Mouse (Mus musculus): Measurements from ENCODE around the gene Rrp1b. TPM values are rescaled to one million over a fixed set of nuclear protein-coding genes. Genes with fewer than 3 reads are reported as not detected.

Rrp1b gene
- polyA plus RNA-seq, 1 experiment from 2014 or later: 32.3 TPM

DNA sequence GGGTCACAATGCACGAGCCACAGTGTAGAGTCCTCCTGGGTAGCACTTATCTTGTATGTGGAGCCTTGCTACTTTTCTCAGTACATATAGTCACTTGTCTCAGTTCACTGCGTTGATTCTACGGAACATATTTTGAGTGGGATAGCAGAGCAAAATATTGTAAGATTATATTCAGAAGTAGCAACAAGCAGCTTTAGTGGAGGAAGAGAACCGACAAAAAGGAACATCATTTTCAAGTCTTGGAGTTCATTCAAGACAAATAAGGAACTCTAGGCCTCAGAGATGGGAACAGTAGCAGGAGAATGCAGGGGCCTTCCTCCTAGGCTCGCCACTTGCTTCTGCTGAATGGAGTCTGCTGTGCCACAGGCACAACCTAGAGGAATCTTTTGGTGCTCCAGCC lies 10.6 kb downstream of the Rrp1b start:
- ATAC-seq (replicated peaks; ENCODE audit: extremely low read depth, insufficient read depth, low FRiP score): no peak
- H3K36me3 ChIP-seq (ENCODE audit: control insufficient read depth, insufficient read depth): peaks cover 20% of the 10 kb centered on the region

DNA sequence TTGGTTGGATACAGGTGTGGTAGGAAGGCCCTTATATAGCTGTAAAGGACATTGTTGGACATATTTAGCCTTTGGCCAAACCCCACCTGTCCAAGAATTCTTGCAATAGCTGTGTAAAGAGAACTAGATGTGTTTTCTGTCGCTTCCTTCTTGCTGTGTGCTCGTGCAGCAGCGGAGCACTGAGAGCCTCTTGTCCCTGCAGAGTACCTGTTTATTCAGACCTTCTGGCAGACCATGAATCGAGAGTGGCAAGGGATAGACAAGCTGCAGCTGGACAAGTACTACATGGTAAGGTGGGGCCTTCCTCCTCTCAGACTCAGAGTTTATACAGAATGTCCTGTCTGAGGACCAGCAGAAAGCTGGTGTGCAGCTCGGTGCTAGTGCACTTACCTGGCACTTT lies 12.5 kb downstream of the Rrp1b start:
- no peaks in the 10 kb centered on the region for H3K4me1 ChIP-seq (ENCODE audit: control insufficient read depth, insufficient read depth, low read length)
- ATAC-seq (replicated peaks; ENCODE audit: extremely low read depth, insufficient read depth, low FRiP score): no peak

More for the DNA sequence above, 10.6 kb downstream of the Rrp1b start:
- WGBS: 81% methylated on average over 5 of the region's 5 CpGs
- Histone ChIP-seq H3K27ac (ENCODE audit: low read length) (no peak overlapping the region), H3K4me1 (ENCODE audit: control insufficient read depth, insufficient read depth, low read length) (no peaks in the 10 kb centered on the region), H3K4me2 (ENCODE audit: low read depth, low read length) (no peak overlapping the region), H3K9me3 (replicated peaks; ENCODE audit: control insufficient read depth, low read length) (no peaks in the 10 kb centered on the region), H3K27me3 (ENCODE audit: control insufficient read depth, insufficient read depth, low read length) (no peaks in the 10 kb centered on the region), H3K4me3 (ENCODE audit: low read length) (no peak overlapping the region), H3K9ac (ENCODE audit: low read length) (no peak overlapping the region)

DNA sequence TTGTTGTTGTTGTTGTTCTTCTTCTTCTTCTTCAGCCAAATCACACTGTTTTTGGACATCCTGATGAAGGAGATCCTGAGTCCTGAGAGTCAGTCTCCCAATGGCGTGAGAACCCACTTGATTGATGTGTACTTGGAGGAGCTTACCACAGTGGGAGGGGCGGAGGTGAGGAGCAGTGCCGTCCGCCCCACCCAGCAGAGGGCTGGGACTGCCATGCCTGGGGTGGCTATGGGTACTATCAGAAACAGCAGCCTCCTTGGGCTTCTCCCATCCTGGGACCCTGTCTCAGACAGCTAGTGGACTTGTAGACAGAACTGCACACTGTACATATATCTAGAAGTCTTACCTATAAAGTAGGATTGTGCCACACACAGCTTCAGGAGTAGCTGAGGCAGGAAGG lies 14.0 kb downstream of the Rrp1b start:
- WGBS: 78% methylated on average over 4 of the region's 4 CpGs
- ATAC-seq (replicated peaks; ENCODE audit: extremely low read depth, insufficient read depth, low FRiP score): no peak
- Histone ChIP-seq H3K9ac (ENCODE audit: low read length) (no peak overlapping the region), H3K4me3 (ENCODE audit: low read length) (no peak overlapping the region), H3K9me3 (replicated peaks; ENCODE audit: control insufficient read depth, low read length) (no peaks in the 10 kb centered on the region), H3K4me2 (ENCODE audit: low read depth, low read length) (no peak overlapping the region), H3K27me3 (ENCODE audit: control insufficient read depth, insufficient read depth, low read length) (no peaks in the 10 kb centered on the region), H3K36me3 (ENCODE audit: control insufficient read depth, insufficient read depth) (peaks cover 27% of the 10 kb centered on the region), H3K4me1 (ENCODE audit: control insufficient read depth, insufficient read depth, low read length) (no peaks in the 10 kb centered on the region), H3K27ac (ENCODE audit: low read length) (no peak overlapping the region)

More for the DNA sequence above, 12.5 kb downstream of the Rrp1b start:
- Histone ChIP-seq H3K9ac (ENCODE audit: low read length) (no peak overlapping the region), H3K4me2 (ENCODE audit: low read depth, low read length) (no peak overlapping the region), H3K27me3 (ENCODE audit: control insufficient read depth, insufficient read depth, low read length) (no peaks in the 10 kb centered on the region), H3K9me3 (replicated peaks; ENCODE audit: control insufficient read depth, low read length) (no peaks in the 10 kb centered on the region), H3K27ac (ENCODE audit: low read length) (no peak overlapping the region), H3K36me3 (ENCODE audit: control insufficient read depth, insufficient read depth) (peaks cover 20% of the 10 kb centered on the region), H3K4me3 (ENCODE audit: low read length) (no peak overlapping the region)
- WGBS: 82% methylated on average over 5 of the region's 5 CpGs

DNA sequence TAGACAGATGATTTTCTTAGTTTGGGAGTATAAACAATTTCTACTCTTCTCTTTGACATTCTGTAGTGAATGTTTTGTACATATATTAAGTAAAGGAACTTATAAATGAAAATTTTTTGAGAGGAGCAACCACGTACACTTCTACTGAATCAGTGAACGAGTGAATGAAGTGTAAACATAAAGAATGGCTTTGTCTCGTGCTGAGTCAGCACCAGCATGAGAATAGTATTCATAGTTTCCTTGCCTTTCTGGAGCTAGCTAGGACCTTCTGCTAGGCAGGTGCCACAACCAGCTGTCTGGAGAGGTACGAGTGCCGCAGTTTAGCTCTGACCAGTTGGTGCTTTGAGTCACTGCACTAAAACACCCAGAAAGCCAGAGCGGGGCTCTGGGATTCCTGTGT lies 14.7 kb downstream of the Rrp1b start:
- Histone ChIP-seq H3K9me3 (replicated peaks; ENCODE audit: control insufficient read depth, low read length) (no peaks in the 10 kb centered on the region), H3K4me3 (ENCODE audit: low read length) (no peak overlapping the region), H3K27ac (ENCODE audit: low read length) (no peak overlapping the region), H3K4me2 (ENCODE audit: low read depth, low read length) (no peak overlapping the region), H3K27me3 (ENCODE audit: control insufficient read depth, insufficient read depth, low read length) (no peaks in the 10 kb centered on the region), H3K4me1 (ENCODE audit: control insufficient read depth, insufficient read depth, low read length) (no peaks in the 10 kb centered on the region), H3K9ac (ENCODE audit: low read length) (no peak overlapping the region), H3K36me3 (ENCODE audit: control insufficient read depth, insufficient read depth) (peaks cover 33% of the 10 kb centered on the region)
- 93% methylated on average over 6 of the region's 6 CpGs for whole genome bisulfite sequencing
- no peak for ATAC-seq (replicated peaks; ENCODE audit: extremely low read depth, insufficient read depth, low FRiP score)

DNA sequence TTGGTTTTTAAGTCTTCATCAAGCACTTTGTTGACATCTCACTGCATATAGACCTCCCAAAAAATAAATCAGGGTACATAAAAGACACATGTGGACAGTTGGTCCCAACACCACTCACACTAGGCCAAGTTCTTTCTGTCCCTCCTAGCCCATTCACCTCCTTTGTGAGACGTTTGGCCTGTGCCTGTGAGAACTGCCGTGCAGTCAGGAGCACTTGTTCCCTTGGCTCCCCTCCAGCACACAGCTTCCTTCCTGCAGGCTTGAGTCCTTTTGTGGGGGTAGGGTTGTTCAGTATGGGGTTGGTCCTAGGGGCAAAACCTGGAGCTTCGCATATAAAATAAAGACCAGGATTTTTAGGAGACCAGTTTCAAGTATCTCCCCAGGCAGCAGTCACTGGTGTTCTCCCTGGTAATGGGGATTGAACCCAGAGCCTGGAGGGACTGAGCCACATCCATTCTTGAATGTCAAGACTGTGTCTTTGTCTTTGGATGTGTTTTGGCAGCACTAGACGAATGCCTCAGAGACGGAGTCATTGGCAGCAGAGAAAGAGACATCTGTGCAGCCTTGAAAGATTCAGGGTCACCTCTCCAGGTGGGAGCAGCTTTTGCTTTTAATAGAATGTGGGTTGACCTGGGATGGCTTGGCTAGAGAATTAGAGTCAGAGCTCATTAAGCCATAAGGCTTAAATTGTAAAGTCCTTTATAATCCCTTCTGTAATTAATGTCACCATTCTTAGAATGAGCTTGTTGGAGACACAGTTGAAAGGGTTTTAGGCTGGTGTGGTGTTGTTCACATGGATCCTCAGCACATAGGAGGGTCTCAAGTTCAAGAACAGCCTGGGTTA lies 16.6 kb downstream of the Rrp1b start:
- H3K9me3 ChIP-seq (replicated peaks; ENCODE audit: control insufficient read depth, low read length): no peaks in the 10 kb centered on the region
- WGBS: 48% methylated on average over 5 of the region's 5 CpGs
- peak overlapping the region; percentile 9; the same call in 1 of the 2 replicates for H3K27ac ChIP-seq (ENCODE audit: low read length)
- H3K9ac ChIP-seq (ENCODE audit: low read length): no peak overlapping the region
- H3K4me3 ChIP-seq (ENCODE audit: low read length): no peak overlapping the region
- peaks cover 40% of the 10 kb centered on the region for H3K36me3 ChIP-seq (ENCODE audit: control insufficient read depth, insufficient read depth)
- no peak for ATAC-seq (replicated peaks; ENCODE audit: extremely low read depth, insufficient read depth, low FRiP score)
- no peaks in the 10 kb centered on the region for H3K27me3 ChIP-seq (ENCODE audit: control insufficient read depth, insufficient read depth, low read length)
- no peak overlapping the region for H3K4me2 ChIP-seq (ENCODE audit: low read depth, low read length)
- H3K4me1 ChIP-seq (ENCODE audit: control insufficient read depth, insufficient read depth, low read length): no peaks in the 10 kb centered on the region

DNA sequence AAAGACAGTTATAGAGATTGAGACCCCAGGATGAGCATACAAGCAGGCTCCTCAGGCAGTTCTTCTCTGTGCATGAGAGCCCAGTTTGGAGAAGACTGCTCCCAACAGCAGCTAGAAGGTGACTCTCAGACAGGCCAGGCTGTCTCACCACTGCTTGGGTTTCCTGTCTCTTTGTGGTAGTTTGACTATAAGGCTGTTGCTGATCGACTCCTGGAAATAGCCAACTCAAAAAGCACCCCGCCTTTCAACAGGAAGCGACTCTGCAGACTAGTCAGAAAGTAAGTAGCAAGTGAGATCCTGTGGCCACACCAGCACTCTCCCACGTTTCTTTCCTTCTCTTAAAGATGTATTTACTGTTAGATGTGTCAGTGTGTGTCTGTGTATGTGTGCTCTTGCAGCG lies 17.8 kb downstream of the Rrp1b start:
- no peaks in the 10 kb centered on the region for H3K9me3 ChIP-seq (replicated peaks; ENCODE audit: control insufficient read depth, low read length)
- H3K36me3 ChIP-seq (ENCODE audit: control insufficient read depth, insufficient read depth): peaks cover 45% of the 10 kb centered on the region
- no peak overlapping the region for H3K9ac ChIP-seq (ENCODE audit: low read length)
- ATAC-seq (replicated peaks; ENCODE audit: extremely low read depth, insufficient read depth, low FRiP score): no peak
- no peaks in the 10 kb centered on the region for H3K27me3 ChIP-seq (ENCODE audit: control insufficient read depth, insufficient read depth, low read length)
- H3K4me3 ChIP-seq (ENCODE audit: low read length): no peak overlapping the region
- WGBS: 82% methylated on average over 5 of the region's 5 CpGs
- no peak overlapping the region for H3K27ac ChIP-seq (ENCODE audit: low read length)
- H3K4me1 ChIP-seq (ENCODE audit: control insufficient read depth, insufficient read depth, low read length): no peaks in the 10 kb centered on the region
- H3K4me2 ChIP-seq (ENCODE audit: low read depth, low read length): no peak overlapping the region

DNA sequence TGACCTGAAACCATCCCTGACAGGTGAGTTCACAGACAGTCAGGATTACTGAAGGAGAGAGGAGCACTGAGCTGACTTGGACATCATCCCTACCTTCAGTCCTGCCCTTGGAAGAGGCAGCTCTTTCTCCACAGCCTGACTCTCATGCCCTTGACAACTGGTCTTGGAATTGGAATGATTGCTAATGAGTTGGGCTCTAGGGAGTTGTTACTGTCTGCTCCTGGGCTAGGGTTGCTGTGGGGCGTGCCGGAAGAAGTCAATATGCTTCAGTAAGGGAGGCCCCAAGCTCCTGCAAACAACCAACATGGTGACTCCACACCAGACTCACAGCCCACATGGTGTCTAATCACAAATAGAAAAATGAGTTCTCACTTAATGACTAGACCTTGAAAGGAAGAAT lies 21.9 kb downstream of the Rrp1b start:
- H3K27ac ChIP-seq (ENCODE audit: low read length): no peak overlapping the region
- no peak for ATAC-seq (replicated peaks; ENCODE audit: extremely low read depth, insufficient read depth, low FRiP score)
- H3K4me2 ChIP-seq (ENCODE audit: low read depth, low read length): no peak overlapping the region
- H3K9ac ChIP-seq (ENCODE audit: low read length): no peak overlapping the region
- no peak overlapping the region for H3K4me3 ChIP-seq (ENCODE audit: low read length)
- H3K4me1 ChIP-seq (ENCODE audit: control insufficient read depth, insufficient read depth, low read length): peaks cover 5% of the 10 kb centered on the region
- H3K36me3 ChIP-seq (ENCODE audit: control insufficient read depth, insufficient read depth): peaks cover 40% of the 10 kb centered on the region
- 96% methylated on average over 2 of the region's 2 CpGs for WGBS
- no peaks in the 10 kb centered on the region for H3K27me3 ChIP-seq (ENCODE audit: control insufficient read depth, insufficient read depth, low read length)
- H3K9me3 ChIP-seq (replicated peaks; ENCODE audit: control insufficient read depth, low read length): no peaks in the 10 kb centered on the region

DNA sequence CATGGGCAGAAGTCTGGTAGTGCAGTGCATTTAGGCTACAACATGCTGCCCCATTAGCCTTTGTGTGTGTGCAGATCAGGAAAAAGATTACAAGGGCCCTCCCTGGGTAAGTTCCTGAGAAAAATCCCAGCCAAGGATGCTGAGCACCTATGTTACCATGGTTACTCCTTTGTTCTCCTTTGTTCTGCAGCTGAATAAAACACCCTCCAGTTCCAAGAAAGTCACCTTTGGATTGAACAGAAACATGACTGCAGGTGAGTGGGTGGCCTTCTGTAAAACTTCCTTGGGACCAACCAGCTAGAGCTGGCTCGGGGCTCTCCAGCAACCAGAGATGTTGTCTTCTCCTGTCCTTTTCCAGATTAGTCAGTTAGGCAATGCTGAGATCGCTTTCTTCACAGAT lies 23.2 kb downstream of the Rrp1b start:
- Histone ChIP-seq H3K27ac (ENCODE audit: low read length) (no peak overlapping the region), H3K27me3 (ENCODE audit: control insufficient read depth, insufficient read depth, low read length) (no peaks in the 10 kb centered on the region), H3K36me3 (ENCODE audit: control insufficient read depth, insufficient read depth) (peaks cover 37% of the 10 kb centered on the region), H3K4me1 (ENCODE audit: control insufficient read depth, insufficient read depth, low read length) (peaks cover 15% of the 10 kb centered on the region), H3K9me3 (replicated peaks; ENCODE audit: control insufficient read depth, low read length) (no peaks in the 10 kb centered on the region), H3K4me2 (ENCODE audit: low read depth, low read length) (no peak overlapping the region), H3K9ac (ENCODE audit: low read length) (no peak overlapping the region), H3K4me3 (ENCODE audit: low read length) (no peak overlapping the region)
- no peak for ATAC-seq (replicated peaks; ENCODE audit: extremely low read depth, insufficient read depth, low FRiP score)
- 85% methylated on average over 2 of the region's 2 CpGs for WGBS

DNA sequence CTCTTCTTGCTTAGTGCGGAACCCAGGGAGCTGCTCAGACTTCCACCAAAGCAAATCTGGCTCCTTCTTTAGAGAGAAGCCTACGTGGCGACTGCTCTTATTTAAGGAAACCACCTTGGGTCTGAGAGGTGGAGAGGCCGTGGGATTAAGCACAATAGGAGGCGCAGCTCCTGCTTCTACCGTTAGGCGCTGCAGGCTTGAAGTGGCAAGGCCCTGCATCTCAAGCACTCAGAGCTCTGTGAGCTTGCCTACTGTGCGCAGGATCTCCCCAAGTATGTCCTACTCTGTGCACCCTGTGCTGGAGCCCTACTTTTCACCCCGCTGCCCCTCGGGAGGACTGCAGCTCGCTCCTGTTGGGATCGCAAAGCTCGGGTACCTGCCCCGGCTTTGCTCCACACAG lies 25.3 kb downstream of the Rrp1b start:
- Histone ChIP-seq H3K36me3 (ENCODE audit: control insufficient read depth, insufficient read depth) (peaks cover 25% of the 10 kb centered on the region), H3K27ac (ENCODE audit: low read length) (no peak overlapping the region), H3K9me3 (replicated peaks; ENCODE audit: control insufficient read depth, low read length) (no peaks in the 10 kb centered on the region), H3K4me1 (ENCODE audit: control insufficient read depth, insufficient read depth, low read length) (peaks cover 15% of the 10 kb centered on the region), H3K9ac (ENCODE audit: low read length) (no peak overlapping the region), H3K4me3 (ENCODE audit: low read length) (no peak overlapping the region), H3K27me3 (ENCODE audit: control insufficient read depth, insufficient read depth, low read length) (no peaks in the 10 kb centered on the region), H3K4me2 (ENCODE audit: low read depth, low read length) (no peak overlapping the region)
- no peak for ATAC-seq (replicated peaks; ENCODE audit: extremely low read depth, insufficient read depth, low FRiP score)
- WGBS: 94% methylated on average over 14 of the region's 14 CpGs

Data from heart, embryonic 16.5 days (tissue).